Mouse (Mus musculus) liver, embryonic 14.5 days (tissue): Measurements from ENCODE around the gene Cog4.

Experiments
- CTCF ChIP-seq: IDR thresholded peaks from 2 replicates; pipeline ENCODE4 v1.5.1; 2016; ENCODE audit warnings: antibody characterized with exemption, low read depth, control low read depth
- EP300 ChIP-seq: IDR thresholded peaks from 2 replicates; pipeline ENCODE4 v1.6.1; 2016; ENCODE audit warnings: antibody characterized with exemption, low read depth

DNA sequence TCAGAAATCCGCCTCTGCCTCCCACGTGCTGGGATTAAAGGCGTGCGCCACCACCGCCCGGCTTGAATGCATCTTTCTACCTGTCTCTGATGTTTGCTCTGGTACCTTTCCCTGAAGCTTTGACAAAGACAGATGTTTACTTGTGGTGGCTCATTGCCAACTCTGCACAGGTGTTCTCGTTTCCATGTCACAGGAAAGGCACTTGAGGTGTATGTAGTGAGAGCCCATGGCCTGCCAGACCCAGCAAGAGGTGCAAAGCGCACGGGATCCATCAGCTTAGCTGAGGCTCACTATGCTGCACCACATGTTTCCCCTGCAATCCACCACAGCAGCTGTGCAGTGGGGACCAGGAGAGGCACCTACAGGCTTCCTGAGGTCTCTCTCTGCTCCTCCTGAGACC is 42.5 kb upstream of the Cog4 start:
- TF ChIP-seq CTCF: no peak
- no peak for TF ChIP-seq EP300
